ENCODE assay signal across 11 mouse cellular contexts in genomic region chr17:84859916-84860315, GRCm38 (mm10).
A peak's percentile ranks its signal among the peaks of the same experiment; 100 is the strongest.
DNase-seq lines count a peak whose midpoint lies in the region; ATAC-seq and TF ChIP-seq lines count a peak whose summit lies in the region.
"Had no signal": no experiment of that assay in that cellular context is flagged by ENCODE, and none has a peak within 500 bp of the region (broad histone marks: within the 10 kb centered on the region; RNA-seq: fewer than 3 reads in every experiment).

No protein-coding gene starts in this region.

- no peak for TF ChIP-seq CTCF in spleen, adult 2 months (IDR thresholded peaks at IDR 0.05; ENCODE audit: extremely low read depth, insufficient read depth, insufficient read length, insufficient replicate concordance)

- H3K4me3 ChIP-seq in spleen, adult 2 months (ENCODE audit: extremely low read depth, insufficient read depth, insufficient read length): peak overlapping the region; percentile 5; the same call in 1 of the 2 replicates
- H3K4me3 ChIP-seq: heart, embryonic 15.5 days; limb, embryonic 12.5 days had no signal

- peaks cover 24% of the 10 kb centered on the region for H3K4me1 ChIP-seq in spleen, adult 2 months (ENCODE audit: control insufficient read depth, insufficient read depth, insufficient read length)

- peak; percentile 10; the same call in 1 of the 2 replicates for TF ChIP-seq POLR2A in spleen, adult 2 months (IDR thresholded peaks at IDR 0.05; ENCODE audit: low read depth, low read length)

- H3K36me3 ChIP-seq in spleen, adult 2 months (ENCODE audit: control insufficient read depth, insufficient read depth, low read length): no peaks in the 10 kb centered on the region
- H3K36me3 ChIP-seq: heart, embryonic 15.5 days; limb, embryonic 12.5 days had no signal

- H3K27me3 ChIP-seq in spleen, adult 2 months (ENCODE audit: control insufficient read depth, insufficient read depth, low read length): no peaks in the 10 kb centered on the region
- H3K27me3 ChIP-seq: heart, embryonic 15.5 days; limb, embryonic 12.5 days had no signal

- ATAC-seq in common myeloid progenitor, adult 5-6 weeks (replicated peaks; ENCODE audit: low read depth, poor library complexity, severe bottlenecking): peak; percentile 89
- ATAC-seq in monocyte, adult 5-6 weeks (replicated peaks; ENCODE audit: insufficient number of reproducible peaks, low FRiP score, low TSS enrichment, poor library complexity, severe bottlenecking): peak; percentile 89
- ATAC-seq: intestine, embryonic 16.5 days had no signal

- 6% methylated on average over 8 of the region's 8 CpGs for WGBS in spleen, adult 2 months

- H3K27ac ChIP-seq in spleen, adult 2 months (ENCODE audit: insufficient read depth, low read length): peak overlapping the region; percentile 85
- H3K27ac ChIP-seq: heart, embryonic 15.5 days; limb, embryonic 12.5 days had no signal

- DNase-seq in spleen, adult 2 months (ENCODE audit: low read depth in 1 of 2, low spot score in 2 of 2): peak in 1 of 2 experiments; percentile 45
- DNase-seq in spleen, adult 12 weeks (ENCODE audit: low spot score): no peak
- no peak for DNase-seq in layer of hippocampus, postnatal 10 days (ENCODE audit: low spot score in 2 of 2)
- DNase-seq in adrenal gland, postnatal 36 days: no peak
- DNase-seq in cerebellum, postnatal 36 days: no peak
- DNase-seq: adrenal gland, postnatal 10 days had no signal
